Mouse (Mus musculus): ENCODE data around the gene Phf7. TPM values are rescaled to one million over a fixed set of nuclear protein-coding genes. Genes with fewer than 3 reads are reported as not detected.

Gene Phf7
- polyA plus RNA-seq, 2 experiments: 9.5 to 12.3 TPM

- Histone ChIP-seq H3K4me2 (replicated peaks; ENCODE audit: low read depth, low read length, severe bottlenecking) (peak overlapping the region; percentile 53), H3K9me3 (ENCODE audit: control insufficient read depth, low read length) (no peaks in the 10 kb centered on the region), H3K9ac (ENCODE audit: low read depth, low read length, severe bottlenecking) (peak overlapping the region; percentile 58), H3K4me3 (replicated peaks; ENCODE audit: low read length) (peak overlapping the region; percentile 31), H3K27me3 (ENCODE audit: control insufficient read depth, insufficient read depth, low read length) (no peaks in the 10 kb centered on the region), H3K4me1 (ENCODE audit: control insufficient read depth, insufficient read depth, low read length) (peaks cover 17% of the 10 kb centered on the region; the same call in 1 of the 2 replicates), H3K36me3 (ENCODE audit: control insufficient read depth, insufficient read depth, low read length) (0 out of 2 replicates have a peak, but pooled peaks cover 4% of the 10 kb centered on the region), H3K27ac (replicated peaks; ENCODE audit: low read depth, low read length) (no peak overlapping the region)
- ATAC-seq (ENCODE audit: low FRiP score, low read depth): no peak
- WGBS: 70% methylated on average over 9 of the region's 9 CpGs
- DNase-seq (ENCODE audit: low spot score): no peak
- TF ChIP-seq POLR2A (IDR thresholded peaks at IDR 0.05; ENCODE audit: borderline replicate concordance, extremely low read depth, insufficient read depth, insufficient read length): no peak
Measured at GRCm38 (mm10) chr14:31268301-31269001, 17.3 kb upstream of the Phf7 start.

GRCm38 (mm10) chr14:31267649-31268048, 16.5 kb upstream of the Phf7 start:
- H3K4me3 ChIP-seq (replicated peaks; ENCODE audit: low read length): no peak overlapping the region
- peaks cover 17% of the 10 kb centered on the region; the same call in 1 of the 2 replicates for H3K4me1 ChIP-seq (ENCODE audit: control insufficient read depth, insufficient read depth, low read length)
- ATAC-seq (ENCODE audit: low FRiP score, low read depth) (no peak), DNase-seq (ENCODE audit: low spot score) (no peak)
- no peak overlapping the region for H3K27ac ChIP-seq (replicated peaks; ENCODE audit: low read depth, low read length)
- no peak overlapping the region for H3K9ac ChIP-seq (ENCODE audit: low read depth, low read length, severe bottlenecking)
- H3K4me2 ChIP-seq (replicated peaks; ENCODE audit: low read depth, low read length, severe bottlenecking): no peak overlapping the region
- H3K27me3 ChIP-seq (ENCODE audit: control insufficient read depth, insufficient read depth, low read length): no peaks in the 10 kb centered on the region
- TF ChIP-seq POLR2A (IDR thresholded peaks at IDR 0.05; ENCODE audit: borderline replicate concordance, extremely low read depth, insufficient read depth, insufficient read length): no peak
- 0 out of 2 replicates have a peak, but pooled peaks cover 8% of the 10 kb centered on the region for H3K36me3 ChIP-seq (ENCODE audit: control insufficient read depth, insufficient read depth, low read length)
- no peaks in the 10 kb centered on the region for H3K9me3 ChIP-seq (ENCODE audit: control insufficient read depth, low read length)
- 87% methylated on average over 11 of the region's 11 CpGs for WGBS

- Histone ChIP-seq H3K9me3 (ENCODE audit: control insufficient read depth, low read length) (no peaks in the 10 kb centered on the region), H3K4me2 (replicated peaks; ENCODE audit: low read depth, low read length, severe bottlenecking) (no peak overlapping the region), H3K36me3 (ENCODE audit: control insufficient read depth, insufficient read depth, low read length) (peaks cover 68% of the 10 kb centered on the region), H3K9ac (ENCODE audit: low read depth, low read length, severe bottlenecking) (no peak overlapping the region), H3K4me3 (replicated peaks; ENCODE audit: low read length) (no peak overlapping the region), H3K4me1 (ENCODE audit: control insufficient read depth, insufficient read depth, low read length) (peaks cover 6% of the 10 kb centered on the region; the same call in 1 of the 2 replicates), H3K27ac (replicated peaks; ENCODE audit: low read depth, low read length) (no peak overlapping the region), H3K27me3 (ENCODE audit: control insufficient read depth, insufficient read depth, low read length) (no peaks in the 10 kb centered on the region)
- WGBS: 96% methylated on average over 9 of the region's 9 CpGs
- DNase-seq (ENCODE audit: low spot score): no peak
- no peak for ATAC-seq (ENCODE audit: low FRiP score, low read depth)
- TF ChIP-seq POLR2A (IDR thresholded peaks at IDR 0.05; ENCODE audit: borderline replicate concordance, extremely low read depth, insufficient read depth, insufficient read length): no peak
Measured at GRCm38 (mm10) chr14:31260932-31261331, 9.8 kb upstream of the Phf7 start.

- 95% methylated on average over 4 of the region's 4 CpGs for WGBS
- Histone ChIP-seq H3K27ac (replicated peaks; ENCODE audit: low read depth, low read length) (no peak overlapping the region), H3K9me3 (ENCODE audit: control insufficient read depth, low read length) (no peaks in the 10 kb centered on the region), H3K36me3 (ENCODE audit: control insufficient read depth, insufficient read depth, low read length) (peaks cover 74% of the 10 kb centered on the region), H3K27me3 (ENCODE audit: control insufficient read depth, insufficient read depth, low read length) (no peaks in the 10 kb centered on the region), H3K4me2 (replicated peaks; ENCODE audit: low read depth, low read length, severe bottlenecking) (no peak overlapping the region), H3K9ac (ENCODE audit: low read depth, low read length, severe bottlenecking) (no peak overlapping the region), H3K4me3 (replicated peaks; ENCODE audit: low read length) (no peak overlapping the region), H3K4me1 (ENCODE audit: control insufficient read depth, insufficient read depth, low read length) (peaks cover 6% of the 10 kb centered on the region; the same call in 1 of the 2 replicates)
- ATAC-seq (ENCODE audit: low FRiP score, low read depth) (no peak), DNase-seq (ENCODE audit: low spot score) (no peak)
- no peak for TF ChIP-seq POLR2A (IDR thresholded peaks at IDR 0.05; ENCODE audit: borderline replicate concordance, extremely low read depth, insufficient read depth, insufficient read length)
Measured at GRCm38 (mm10) chr14:31260374-31260773, 9.3 kb upstream of the Phf7 start.

GRCm38 (mm10) chr14:31258476-31259050, 7.4 kb upstream of the Phf7 start:
- no peak overlapping the region for H3K27ac ChIP-seq (replicated peaks; ENCODE audit: low read depth, low read length)
- H3K4me1 ChIP-seq (ENCODE audit: control insufficient read depth, insufficient read depth, low read length): no peaks in the 10 kb centered on the region
- H3K36me3 ChIP-seq (ENCODE audit: control insufficient read depth, insufficient read depth, low read length): peaks cover 92% of the 10 kb centered on the region
- H3K4me2 ChIP-seq (replicated peaks; ENCODE audit: low read depth, low read length, severe bottlenecking): no peak overlapping the region
- no peaks in the 10 kb centered on the region for H3K27me3 ChIP-seq (ENCODE audit: control insufficient read depth, insufficient read depth, low read length)
- no peak overlapping the region for H3K4me3 ChIP-seq (replicated peaks; ENCODE audit: low read length)
- no peak overlapping the region for H3K9ac ChIP-seq (ENCODE audit: low read depth, low read length, severe bottlenecking)
- ATAC-seq (ENCODE audit: low FRiP score, low read depth): no peak
- 94% methylated on average over 14 of the region's 14 CpGs for WGBS
- no peak for TF ChIP-seq POLR2A (IDR thresholded peaks at IDR 0.05; ENCODE audit: borderline replicate concordance, extremely low read depth, insufficient read depth, insufficient read length)
- H3K9me3 ChIP-seq (ENCODE audit: control insufficient read depth, low read length): no peaks in the 10 kb centered on the region
- no peak for DNase-seq (ENCODE audit: low spot score)
